Mouse (Mus musculus) embryo, embryonic 9.5 days (tissue): ENCODE measurements around the gene Spryd3.
A peak's percentile ranks its signal among the peaks of the same experiment; 100 is the strongest.
"Not testable (repeated sequence)": the region's sequence is repeated elsewhere in the genome, so short reads cannot be mapped to it uniquely, and the experiment has no call there.

ENCODE experiments used
- DNase-seq: peaks from one replicate; pipeline ENCODE4 v3.0.0-alpha.2; 2017; ENCODE audit errors: extremely low spot score

The Spryd3 gene

DNA sequence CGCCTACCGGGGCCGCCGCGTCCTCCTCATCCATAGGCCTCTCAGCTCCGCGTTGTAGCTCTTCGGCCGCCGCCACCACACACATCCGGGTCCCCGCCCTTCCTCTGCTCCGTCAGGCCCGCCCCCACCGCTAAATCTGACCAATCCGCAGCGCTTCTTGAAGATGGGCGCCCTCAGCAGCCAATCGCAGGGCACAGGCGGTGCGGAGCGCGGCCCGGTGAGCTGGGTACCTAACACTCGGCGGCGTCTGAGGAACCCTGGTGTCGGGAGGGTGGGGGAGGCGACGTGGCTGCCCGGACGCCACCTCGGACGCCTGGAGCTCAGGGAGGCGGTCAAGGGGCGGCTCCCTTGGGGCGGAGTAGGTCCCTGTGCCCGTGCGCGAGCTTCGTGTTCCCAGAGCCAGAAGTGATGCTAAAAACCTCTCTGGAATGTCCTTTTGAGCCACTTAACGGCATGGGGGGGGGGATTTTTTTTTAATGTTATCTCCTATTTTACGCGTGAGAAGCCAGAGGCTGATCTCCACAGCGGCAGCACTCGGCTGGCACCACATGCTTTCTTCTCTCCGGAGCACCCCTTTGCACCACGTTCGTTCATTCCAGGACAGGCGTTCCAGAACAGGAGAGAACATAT lies at the start of gene Spryd3:
TSS of gene Spryd3 (minus strand) at position 106 of the 630 bp plus-strand sequence.
- peak; percentile 99 for DNase-seq

DNA sequence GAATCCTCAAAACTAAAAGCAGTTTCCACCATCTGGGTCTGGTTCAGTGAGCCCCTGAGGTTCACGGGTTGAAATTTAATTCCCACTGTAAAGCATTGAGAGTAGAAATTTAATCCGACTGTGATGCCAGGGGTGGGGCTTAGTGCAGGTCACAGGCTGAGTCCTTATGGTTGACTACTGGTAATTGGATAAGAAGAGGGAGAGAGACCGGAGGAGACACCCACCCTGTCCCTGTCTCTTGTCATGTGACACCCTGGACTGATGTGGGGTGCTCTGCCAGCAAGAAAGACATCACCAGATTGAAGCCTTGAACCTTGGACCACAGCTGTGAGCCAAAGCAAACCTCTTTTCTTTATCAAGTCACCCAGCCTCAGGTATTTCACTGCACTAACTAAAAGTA lies 47.0 kb upstream of the Spryd3 start:
- DNase-seq = no peak

DNA sequence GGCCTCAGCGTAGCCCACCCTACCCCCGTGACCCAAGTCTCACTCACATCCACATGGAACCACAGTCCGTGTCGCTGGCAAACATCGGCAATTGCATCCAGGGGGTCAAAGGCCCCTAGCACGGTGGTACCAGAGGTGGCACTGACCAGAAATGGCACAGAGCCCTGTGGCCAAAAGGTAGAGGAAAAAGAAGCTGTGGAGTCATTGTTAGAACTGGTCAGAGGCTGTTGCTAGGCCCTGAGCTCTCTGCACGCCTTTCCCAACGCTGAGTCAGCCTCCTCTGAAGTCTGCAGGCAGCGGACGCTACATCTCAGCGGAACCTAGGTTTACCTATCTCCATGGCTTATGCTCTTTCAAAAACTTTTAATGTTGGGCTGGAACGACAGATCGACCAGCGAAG lies 43.9 kb upstream of the Spryd3 start:
- no peak for DNase-seq

DNA sequence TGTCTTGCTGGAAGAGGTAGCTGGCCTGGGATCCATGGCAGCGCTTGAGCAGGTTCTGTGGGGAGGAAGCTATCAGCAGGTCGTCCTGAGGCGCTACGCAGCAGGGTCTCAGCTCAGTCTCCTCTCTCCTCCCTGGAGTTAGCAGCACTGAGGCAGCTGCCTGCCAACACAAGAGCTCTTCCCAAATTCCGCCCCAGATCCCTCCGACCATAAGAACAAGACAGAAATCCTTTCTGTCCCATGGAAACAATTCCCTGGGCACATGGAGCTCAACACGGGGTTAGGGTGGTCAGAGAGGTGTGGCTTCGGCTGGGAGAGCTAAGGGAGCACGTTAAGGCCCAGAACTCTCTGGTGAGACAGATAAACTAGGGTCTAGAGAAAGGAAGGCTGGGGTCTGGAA lies 43.1 kb upstream of the Spryd3 start:
- DNase-seq = no peak

DNA sequence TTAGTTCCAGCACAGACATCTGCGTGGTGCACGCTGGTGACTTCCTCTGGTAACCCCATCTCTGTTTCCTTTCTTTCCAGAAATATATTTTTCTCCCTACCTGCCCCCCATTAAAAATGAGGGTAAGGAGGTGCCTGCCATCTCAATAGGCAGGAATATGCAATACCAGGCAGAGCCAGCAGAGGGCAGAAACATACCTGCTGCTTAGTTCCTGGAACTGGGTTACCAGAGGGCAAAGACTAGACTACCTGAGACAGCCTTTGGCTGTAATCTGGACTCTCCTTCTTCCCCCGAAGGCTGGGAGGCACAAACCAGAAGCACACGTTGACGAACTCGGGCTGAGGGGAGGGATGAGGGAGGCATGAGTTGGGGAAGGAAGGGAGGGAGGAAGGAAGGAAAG lies 42.2 kb upstream of the Spryd3 start:
- DNase-seq = peak; percentile 68

DNA sequence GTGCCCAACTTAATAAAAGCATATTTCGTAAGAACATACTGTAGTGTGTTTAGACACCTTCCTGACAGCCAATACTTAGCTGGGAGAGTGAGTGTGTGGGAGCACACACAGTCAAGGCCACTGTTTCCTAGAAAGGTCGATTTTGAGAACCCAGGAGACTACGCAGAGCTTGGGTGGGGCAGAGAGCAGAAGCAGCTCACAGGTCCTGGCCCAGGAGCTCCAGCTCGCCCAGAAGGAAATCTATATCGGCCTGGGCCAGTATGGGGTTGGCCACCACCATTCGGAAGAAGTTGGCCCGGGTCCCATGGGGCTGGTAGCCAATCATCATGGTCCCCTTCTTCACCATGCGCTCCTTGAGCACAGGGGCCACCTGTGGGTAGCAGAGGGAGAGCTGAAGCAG lies 41.4 kb upstream of the Spryd3 start:
- no peak for DNase-seq

DNA sequence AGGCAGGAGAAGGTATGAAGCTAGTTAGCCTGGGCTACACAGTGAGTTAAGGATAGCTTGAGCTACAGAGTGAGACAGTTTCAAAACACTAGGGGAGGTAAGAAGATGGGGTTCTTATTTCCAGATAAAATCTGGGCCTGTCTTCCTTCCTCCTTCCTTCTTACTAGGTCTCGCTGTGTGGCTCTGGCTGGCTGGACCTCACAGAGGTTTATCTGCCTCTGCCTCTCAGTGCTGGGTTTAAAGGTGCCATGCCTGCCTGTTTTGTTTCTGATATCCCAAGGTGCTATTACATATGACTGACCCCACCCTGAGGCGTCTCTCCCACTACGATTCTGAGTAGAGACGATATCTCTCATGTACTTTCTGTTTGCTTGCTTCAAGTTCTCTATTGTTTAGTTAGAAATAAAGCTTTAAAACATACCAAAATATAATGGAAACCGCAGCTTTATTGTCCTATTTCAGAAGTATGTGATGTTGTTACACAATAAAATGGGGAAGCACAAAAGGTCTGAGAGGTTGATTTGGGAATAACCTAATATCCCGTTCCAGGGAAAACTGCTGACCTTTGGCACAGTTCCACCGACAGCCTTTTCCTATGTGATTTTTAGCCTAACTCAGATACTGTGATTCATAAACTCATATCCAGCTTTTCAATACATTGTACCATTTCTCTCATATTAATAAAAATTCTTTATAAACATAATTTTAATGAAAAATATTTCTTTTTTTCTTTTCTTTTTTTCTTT lies 40.7 kb upstream of the Spryd3 start:
- DNase-seq = no peak

DNA sequence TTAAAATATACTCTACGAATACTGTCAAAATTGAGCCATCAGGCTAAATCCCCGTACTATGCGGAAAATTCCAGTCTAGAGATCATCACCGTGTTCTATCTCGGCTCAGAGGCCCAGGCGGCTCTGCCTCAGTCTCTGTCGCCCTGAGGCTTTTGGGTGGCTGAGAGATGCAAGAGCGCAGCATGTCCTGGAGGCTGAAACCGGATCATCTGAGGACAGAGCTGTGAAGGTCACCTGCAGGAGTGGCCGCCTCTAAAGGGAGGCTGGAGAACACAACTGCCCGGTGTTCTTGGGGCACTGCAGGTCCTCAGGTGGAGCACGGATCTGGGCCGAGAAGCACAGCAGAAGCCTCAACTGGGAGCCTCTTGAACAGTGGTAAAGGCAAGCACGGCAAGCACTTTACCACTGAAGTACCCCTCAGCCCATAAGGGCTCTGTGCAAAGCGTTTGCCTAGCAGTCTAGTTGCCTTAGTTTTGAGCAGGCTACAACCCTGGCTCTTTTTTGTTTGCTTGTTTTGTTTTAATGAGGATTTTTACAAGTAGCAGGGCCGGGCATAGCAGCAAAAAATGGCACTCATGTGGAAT lies 39.8 kb upstream of the Spryd3 start:
- no peak for DNase-seq

DNA sequence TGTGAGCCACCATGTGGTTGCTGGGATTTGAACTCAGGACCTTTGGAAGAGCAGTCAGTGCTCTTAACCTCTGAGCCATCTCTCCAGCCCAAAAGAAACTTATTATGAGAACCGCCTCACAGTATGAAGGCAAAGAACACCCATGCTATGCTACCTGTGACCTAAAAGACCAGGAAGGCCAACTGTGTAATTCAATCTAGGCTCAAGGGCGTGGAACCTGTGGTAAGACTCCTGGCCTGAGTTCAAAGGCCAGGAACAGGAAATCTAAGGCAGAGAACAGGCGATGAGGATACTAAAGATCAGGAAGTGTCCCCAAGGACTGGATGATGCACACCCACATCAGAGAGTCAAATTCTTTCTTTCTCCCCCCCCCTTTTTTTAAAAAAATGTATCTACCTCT lies 37.5 kb upstream of the Spryd3 start:
- DNase-seq = no peak

DNA sequence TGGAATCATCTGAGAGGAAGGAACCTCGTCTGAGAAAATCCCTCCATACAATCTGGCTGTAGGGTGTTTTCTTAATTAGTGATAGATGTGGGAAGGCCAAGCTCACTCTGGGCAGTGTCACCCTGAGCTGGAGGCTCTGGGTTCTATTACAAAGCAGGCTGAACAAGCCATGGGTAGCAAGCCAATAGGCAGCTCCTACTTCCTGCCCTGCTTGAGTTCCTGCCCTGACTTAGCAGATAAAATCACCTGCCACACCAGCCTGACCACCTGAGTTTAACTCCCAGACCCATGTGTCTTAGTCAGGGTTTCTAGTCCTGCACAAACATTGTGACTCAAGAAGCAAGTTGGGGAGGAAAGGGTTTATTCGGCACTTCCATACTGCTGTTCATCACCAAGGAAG lies 33.0 kb upstream of the Spryd3 start:
- DNase-seq = no peak

DNA sequence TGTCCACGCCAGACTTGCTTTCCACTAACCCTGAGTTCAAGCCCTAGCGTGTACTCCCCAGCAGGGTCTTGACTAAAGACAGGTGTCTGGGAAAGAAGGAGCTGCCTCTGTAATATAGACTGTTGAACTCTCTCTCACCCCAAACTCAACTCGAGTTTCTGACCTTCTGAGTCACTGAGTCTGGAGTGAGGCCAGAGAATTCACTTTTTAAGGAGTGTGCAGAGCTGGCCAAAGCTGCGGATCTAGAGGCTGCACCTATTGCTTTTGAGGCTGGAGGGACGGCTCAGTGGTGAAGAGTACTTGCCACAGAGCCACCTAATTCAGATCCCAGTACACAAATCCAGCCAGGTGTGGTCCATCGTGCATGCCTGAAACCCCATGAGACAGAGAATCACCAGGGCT lies 31.6 kb upstream of the Spryd3 start:
- DNase-seq = no peak

DNA sequence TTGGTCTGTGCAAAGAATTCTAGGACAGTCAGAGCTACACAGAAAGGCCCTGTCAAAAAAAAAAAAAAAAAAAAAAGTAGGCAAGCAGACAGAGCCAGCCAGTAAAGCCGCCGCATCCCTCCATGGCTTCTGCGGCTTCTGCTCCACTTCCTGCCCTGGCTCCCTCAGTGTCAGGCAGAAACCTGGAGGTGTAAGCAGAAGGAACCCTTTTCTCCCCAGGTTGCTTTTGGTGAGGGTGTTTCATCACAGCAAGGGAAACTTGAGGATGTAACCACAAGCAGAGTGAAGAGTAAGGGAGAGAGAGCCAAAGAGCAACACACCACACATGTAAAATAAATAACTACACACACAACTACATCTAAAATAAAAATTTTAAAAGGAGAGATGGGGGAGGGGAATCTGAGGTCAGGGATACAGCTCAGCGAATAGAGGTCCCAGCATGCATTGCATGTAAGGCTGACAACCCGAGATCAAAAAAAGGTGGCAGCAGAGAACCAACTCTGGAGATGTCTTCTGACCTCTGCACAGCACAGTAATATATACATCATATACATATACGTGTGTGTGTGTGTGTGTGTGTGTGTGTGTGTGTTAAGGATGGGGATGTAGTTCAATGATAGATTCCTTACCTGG lies 29.6 kb upstream of the Spryd3 start:
- no peak for DNase-seq

DNA sequence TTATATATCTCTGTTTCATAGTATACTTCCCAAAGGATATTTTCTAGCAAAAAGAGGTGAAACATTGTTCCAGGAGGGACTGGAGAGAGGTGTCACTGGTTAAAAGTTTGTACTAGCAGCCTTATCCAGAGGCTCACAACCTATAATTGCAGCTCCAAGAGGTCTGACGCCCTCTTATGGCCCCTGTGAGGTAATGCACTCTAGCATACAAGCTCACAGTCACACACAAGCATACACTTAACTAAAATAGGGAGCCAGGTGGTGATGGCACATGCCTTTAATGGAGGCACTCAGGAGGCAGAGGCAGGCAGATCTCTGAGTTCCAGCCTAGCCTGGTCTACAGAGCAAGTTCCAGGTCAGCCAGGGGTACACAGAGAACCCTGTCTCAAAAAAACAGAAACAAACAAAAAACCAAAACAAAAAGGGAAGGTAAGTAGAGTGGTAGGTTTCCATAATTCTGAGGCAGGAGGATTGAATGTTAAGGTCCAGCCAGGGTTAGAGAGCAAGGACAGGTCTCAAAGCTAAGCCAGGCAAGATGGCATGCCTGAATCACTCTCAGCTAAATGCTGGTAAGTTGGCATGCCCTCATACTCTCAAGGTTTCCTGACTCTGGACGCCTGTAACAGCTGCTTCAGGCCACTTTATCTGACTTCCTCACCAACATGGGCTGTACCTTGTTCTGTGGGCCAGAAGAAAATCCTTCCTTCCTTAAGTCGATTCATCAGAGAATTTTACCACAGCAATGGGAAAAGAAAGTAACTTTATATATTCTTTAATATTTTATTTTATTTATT lies 28.1 kb upstream of the Spryd3 start:
- no peak for DNase-seq

DNA sequence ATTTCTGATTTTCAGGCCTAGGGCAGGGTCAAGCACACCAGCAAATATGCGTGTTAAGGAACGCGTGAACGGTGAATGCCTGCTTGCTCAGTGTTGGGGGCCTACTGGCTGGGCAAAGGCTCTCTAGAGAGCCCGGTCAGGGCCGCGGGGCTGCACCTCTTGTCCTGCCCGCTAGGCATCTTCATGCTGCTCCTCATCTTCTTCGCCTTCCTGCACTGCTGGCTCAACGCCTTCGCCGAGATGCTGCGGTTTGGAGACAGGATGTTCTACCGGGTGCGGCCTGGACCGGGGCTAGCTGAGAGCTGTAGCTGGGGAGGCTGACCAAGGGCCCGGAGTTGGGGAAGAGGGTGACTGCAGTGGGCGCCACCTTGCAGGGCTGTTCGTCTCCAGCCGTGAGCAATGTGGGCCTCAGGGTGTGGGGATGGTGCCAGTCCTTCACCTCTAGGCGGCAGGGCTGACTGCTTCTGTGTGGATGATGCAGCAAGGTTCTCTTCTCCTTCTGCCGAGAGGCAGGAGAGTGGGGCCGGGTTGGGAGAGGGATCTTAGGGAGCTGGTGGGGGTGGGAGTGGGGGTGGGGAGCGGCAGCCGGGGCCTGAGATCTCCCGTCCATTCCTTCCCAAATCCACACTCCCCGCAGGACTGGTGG lies 24.5 kb upstream of the Spryd3 start:
- no peak for DNase-seq

DNA sequence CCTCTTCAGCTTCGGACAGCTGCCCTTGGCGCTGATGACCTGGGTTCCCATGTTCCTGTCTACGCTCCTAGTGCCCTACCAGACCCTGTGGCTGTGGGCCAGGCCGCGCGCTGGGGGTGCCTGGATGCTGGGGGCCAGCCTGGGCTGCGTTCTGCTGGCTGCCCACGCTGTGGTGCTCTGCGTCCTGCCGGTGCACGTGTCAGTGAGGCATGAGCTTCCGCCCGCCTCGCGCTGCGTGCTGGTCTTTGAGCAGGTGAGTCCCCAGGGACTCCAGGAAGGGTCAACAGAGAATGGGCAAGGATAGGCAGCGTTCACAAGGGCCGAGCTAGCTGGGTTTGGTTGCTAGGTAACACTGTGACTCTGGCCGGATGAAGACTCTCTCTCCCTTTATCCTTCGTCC lies 20.8 kb upstream of the Spryd3 start:
- no peak for DNase-seq

DNA sequence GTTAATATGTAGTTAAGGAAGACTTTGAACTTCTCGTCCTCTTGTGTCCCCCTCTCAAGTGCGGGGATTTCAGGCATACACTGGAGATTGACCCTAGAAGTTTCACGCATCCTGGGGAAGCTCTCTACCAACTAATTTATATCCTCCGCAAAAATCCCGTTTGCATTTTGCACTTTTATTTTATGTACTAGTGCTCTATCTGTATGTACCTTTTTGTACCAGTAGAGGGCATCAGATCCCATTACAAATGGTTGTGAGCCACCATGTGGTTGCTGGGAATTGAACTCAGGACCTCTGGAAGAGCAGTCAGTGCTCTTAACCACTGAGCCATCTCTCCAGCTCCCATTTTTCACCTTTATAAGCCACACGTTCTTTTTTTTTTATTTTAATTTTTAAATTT lies 19.0 kb upstream of the Spryd3 start:
- DNase-seq = not testable (repeated sequence)

DNA sequence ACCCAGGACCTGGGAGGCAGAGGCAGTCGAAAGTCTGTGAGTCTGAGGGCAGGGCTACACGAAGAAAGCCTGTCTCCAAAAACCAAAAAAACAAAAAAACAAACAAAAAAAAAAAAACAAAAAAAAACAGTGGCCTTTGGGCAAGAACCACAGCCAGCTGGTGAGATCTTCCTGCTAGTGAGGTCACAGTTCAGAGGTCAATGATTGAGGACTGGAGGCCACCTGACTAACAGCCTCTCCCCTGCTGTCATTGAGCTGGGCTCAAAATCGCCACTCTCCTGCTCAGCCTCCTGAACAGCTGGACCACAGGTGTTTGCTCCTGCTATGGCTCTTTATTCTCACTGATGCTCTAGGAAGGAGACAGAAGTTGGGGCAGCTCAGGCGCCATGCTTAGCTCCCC lies 16.6 kb upstream of the Spryd3 start:
- DNase-seq = peak; percentile 56

DNA sequence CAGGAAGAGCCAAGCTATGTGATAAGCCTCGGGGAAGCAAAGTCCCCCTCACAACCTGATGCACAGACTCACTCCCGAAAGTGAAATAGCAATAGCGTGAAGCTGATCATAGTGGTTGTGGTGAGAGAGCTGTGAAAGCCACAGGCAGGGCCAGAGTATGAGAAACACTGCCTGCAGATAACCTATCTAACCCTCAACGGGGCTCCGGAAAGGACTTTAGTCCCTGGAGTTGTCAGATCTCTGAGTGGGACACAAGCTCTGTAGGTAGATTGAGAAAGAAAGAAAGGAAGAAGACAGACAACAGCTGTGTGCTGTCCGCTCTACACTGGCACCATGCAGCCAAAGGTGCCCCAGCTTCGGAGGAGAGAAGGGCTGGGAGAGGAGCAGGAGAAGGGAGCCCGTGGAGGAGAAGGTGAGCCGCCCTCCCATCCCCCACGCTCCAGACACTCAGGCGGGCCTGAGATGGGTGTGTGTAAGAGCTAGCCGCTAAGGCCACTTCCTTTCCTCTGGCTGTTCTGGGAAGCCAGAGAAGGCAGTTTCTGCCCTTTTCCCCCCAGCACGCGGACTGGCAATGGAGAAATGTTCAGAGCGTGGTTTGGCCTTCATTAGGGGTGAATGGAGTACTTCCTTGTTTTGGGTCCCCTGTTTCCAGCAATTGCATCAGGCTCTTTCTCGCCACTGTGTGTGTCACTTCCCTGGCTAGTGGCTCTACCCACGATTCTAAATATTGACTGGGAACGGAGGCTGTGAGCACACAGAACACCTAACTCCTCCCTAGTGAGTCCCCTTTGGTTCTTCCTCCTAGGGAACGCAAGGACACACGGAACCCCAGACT lies 14.5 kb upstream of the Spryd3 start, which contains the start of gene Soat2:
TSS of gene Soat2 (plus strand) at position 226 of the 835 bp plus-strand sequence.
- DNase-seq = no peak

DNA sequence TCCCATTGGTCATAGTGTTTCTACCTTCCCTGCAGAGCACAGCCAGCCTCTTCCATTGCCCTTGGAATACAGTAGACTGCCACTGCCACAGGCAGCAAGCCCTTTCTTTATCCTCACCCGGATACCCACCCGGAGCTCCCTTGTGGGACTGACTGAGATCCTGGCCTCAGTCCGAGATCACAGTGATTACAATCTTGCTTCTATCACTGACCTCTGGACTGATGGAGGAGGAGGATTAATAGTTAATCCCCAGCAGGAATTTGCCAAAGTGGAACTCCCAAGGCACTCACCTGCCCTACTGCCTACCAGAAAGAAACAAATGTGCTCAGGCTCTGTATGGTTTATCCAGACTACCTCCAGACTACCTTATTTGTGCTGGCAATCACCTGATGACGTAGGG lies 13.5 kb upstream of the Spryd3 start:
- DNase-seq = no peak

DNA sequence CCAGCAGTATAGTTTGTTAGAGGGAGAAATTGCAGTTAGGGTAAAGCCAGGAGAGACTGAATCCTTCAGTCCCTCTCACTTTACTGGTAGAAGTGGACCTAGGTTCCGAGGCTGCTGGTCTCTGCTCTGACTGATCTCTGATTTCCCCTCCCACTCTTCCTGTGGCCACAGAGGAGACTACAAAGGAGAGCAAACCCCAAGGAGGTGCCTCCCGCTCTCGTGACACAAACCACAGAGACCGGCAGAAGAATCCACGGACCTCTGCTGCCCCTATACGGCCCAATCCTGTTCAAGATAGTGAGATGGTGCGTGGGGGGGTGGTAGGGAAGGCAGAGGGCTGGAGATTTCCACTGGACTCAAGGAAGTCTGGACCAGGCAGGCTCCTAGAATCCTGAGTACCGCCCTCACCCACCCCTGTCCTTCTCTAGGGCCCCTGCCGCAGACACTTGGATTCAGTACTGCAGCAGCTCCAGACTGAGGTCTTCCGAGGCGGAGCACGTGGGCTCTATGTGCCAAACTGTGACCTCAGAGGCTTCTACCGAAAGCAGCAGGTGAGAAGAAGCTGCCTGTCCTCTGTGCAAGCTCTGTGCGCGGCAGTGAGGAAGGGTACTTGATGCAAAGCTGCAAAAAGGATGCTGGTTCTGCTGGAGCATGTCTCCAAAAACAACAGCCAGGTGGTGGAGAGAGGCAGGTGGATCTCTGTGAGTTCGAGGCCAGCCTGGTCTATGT lies 11.8 kb upstream of the Spryd3 start:
- DNase-seq = no peak
